Mouse (Mus musculus): ENCODE measurements around the gene Cuedc1.

Cuedc1 gene

DNA sequence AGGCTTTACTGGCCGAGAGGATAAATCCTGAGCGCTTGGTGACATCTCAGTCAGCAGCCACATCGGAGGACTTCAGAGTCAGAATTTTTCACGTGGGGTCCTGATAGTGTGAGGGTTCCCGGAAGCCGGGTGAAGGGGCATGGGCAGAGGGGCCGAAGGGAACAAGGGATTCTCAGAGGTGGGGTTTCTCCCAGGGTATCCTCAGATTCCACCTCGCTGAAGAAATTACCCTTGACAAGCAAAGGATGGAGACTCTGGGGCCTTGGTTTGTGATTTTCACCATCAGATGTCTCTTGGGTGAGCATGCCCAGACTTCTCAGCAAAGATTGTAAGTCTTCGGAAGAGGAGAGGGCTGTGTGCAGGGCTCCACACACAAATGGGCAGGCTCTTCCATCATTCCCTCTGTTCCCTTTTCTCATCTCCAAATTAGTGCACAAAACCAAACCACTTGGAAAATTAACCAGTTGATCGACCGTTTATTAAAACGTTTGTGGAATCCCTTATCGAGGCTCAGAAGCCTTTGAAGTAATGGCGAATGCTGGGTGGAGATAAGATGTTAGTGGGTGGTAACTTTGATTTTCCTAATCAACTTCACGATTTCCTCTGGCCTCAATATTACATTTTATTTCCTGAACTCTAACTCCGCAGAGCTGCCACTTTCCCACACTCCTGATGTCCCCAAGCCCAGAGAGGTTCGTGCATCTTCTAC is at the start of gene Cuedc1:
Gene Cuedc1, plus strand, starts transcription at position 38 of the 709 bp plus-strand sequence.
- DNase-seq (ENCODE audit: low read depth, low spot score): no peak

DNA sequence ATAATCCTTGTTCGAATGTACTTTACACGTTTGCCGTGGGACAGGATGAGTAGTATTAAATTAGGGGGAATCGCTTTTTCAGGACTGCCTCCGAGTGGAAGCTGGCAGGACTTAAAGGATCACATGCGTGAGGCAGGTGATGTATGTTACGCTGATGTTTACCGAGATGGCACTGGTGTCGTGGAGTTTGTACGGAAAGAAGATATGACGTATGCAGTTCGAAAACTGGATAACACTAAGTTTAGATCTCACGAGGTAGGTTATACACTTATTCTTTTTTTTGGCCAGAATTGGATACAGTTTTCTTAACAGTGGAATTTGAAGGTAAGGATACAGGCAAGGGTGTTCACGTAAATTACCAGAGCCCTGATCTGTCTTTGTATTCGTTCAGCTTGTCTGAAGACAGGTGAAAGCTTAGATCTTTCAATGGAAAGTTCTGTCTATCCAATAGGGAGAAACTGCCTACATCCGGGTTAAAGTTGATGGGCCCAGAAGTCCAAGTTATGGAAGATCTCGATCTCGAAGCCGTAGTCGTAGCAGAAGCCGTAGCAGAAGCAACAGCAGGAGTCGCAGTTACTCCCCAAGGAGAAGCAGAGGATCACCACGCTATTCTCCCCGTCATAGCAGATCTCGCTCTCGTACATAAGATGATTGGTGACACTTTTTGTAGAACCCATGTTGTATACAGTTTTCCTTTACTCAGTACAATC is 48.7 kb upstream of the Cuedc1 start:
- peak; percentile 73 for DNase-seq (ENCODE audit: low read depth, low spot score)

DNA sequence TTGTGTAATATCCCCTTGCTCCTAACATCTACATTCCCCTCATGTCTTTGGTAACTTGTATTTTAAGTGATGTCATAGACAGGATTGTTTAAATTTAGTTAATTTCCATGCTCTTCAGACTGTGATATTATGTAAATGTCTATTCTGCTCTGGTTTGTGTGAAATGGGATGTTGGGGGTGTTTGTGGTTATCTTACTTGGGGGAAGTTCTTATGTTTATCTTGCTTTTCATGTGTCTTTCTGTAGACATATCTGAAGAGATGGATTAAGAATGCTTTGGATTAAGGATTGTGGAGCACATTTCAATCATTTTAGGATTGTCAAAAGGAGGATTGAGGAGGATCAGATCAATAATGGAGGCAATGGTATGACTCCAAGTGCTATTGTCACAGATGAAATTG is 48.1 kb upstream of the Cuedc1 start:
- no peak for DNase-seq (ENCODE audit: low read depth, low spot score)

DNA sequence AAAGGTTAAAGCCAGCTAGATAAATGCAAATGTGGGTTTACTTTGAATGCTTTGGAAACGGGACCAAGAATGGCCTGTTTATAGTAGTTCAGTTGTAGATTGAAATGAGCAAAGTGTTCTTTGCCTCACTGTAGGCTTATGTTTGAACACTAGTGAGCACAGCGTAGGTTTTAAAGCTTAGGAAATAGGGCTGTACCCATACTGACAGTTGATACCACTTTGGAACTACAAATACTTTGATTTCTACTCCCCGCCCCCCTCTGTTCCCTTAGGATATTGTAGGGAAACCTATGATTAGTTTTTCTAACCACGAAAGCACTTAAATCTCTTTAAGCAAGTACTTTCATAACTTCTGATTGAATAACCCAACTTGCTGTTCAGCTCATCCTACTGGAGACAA is 45.2 kb upstream of the Cuedc1 start:
- no peak for DNase-seq (ENCODE audit: low read depth, low spot score)

DNA sequence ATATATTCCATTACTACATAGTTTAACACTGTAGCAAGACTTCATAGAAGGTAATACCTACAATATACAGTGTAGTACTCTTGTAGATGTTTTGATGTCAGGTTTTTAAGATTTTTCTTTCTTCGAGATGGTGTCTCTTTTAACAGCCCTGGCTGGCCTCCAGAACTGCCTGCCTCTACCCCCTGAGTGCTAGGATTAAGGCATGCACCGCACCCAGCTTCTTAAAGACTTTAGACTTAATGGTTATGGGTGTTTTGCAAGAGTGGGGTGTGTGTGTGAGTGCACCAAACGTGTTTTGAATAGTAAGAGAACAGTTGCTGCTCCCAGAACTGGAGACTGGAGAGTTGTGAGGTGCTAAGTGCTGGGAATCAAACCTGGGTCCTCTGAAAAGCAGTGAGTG is 44.0 kb upstream of the Cuedc1 start:
- DNase-seq (ENCODE audit: low read depth, low spot score): no peak

DNA sequence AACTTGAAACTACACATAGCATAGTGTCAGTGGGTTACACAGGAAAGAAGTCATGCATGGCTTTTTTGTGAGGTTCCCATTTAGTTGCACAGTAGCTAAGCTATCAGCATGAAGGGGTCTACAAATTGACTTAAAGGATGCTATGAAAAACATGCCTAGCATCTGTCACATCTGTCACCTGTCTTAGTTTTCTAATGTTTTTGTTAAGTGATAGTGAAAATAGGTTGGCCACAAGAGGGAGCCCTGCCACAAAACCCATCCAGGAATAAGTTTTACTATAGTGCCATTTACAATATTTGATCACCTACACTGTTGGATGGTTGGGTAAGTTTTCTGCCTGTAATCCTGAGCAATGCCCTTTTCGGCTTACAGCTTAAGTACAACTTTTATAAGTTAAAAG is 43.3 kb upstream of the Cuedc1 start:
- peak; percentile 83 for DNase-seq (ENCODE audit: low read depth, low spot score)

DNA sequence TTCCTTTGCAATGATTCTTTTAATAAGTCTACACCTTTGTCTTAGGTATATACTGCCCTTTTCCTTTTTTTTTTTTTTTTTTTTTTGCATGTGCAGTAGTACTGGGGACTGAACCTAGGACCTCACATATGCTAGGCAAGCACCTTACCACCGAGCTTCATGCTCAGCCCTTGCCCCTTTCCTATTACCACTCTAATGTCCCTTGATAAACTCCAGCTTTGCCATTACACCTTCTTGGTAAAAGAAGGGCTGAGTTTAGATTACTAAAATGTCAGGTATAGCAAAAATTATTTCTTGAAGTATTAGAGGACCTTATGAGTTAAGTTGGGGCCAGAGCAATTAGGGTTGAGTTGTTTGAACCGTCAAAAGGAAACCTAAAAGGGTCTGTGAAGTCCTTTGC is 42.1 kb upstream of the Cuedc1 start:
- no peak for DNase-seq (ENCODE audit: low read depth, low spot score)

DNA sequence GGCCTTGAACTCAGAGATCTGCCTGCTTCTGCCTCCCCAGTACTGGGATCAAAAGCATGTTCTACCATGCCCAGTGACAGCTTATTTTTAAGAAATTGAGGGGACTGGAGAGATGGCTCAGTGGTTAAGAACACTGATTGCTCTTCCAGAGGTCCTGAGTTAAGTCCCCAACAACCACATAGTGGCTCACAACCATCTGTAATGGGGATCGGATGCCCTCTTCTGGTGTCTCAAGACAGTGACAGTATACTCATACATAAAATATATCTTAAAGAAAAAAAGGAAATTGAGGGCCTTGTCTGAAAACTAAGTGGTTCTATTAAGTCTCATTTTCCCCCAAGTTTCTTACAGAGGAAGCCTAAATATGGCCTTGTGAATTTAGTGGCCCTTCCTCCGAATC is 40.1 kb upstream of the Cuedc1 start:
- peak; percentile 26 for DNase-seq (ENCODE audit: low read depth, low spot score)

DNA sequence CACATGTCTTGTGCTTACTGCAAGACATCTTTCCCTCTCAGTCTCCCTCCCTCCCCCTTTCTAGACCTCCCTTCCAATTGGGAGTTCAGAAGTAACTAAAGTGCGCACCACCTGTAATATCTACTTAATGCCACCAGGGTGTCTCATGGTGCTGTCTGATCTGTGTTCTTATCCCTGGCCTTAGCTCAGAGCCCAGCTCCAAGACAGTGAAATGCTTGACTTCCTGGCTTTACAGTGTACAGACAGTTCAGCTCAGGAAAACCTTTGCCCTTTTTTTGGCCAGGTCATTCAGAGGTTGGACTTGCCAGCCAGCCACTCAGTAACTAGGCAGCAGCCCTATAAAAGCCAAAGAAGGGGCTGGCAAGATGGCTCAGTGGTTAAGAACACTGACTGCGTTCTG is 38.7 kb upstream of the Cuedc1 start:
- peak; percentile 82 for DNase-seq (ENCODE audit: low read depth, low spot score)

DNA sequence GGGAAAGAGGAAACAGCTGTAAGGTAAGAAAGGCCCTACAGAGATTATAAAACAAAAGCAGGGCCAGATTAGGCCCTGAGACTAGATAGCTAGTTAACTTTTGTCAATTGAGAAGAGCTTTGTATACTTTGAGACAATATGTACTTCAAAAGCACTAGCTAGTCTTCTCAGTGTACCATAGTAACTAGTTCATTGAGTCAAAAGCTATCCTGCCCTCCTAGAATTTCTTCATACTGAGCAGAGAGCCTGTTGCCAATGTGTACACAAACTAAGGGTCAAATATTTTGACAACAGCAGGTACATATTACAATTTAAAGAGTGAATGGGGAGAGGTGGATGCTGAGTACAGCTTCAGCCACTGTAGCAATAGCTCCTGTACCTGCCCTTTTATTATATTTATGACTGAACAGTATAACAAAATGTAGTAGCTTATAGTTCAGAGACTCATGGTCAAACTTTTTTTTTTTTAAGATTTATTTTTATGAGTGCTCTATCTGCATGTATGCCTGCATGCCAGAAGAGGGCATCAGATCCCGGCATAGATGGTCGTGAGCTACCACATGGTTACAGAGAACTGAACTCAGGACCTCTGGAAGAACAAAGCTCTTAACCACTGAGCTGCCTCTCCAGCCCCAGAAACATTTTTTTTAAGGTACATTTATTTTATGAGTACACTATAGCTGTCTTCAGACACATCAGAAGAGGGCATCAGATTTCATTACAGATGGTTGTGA is 35.8 kb upstream of the Cuedc1 start:
- DNase-seq (ENCODE audit: low read depth, low spot score): peak; percentile 68

DNA sequence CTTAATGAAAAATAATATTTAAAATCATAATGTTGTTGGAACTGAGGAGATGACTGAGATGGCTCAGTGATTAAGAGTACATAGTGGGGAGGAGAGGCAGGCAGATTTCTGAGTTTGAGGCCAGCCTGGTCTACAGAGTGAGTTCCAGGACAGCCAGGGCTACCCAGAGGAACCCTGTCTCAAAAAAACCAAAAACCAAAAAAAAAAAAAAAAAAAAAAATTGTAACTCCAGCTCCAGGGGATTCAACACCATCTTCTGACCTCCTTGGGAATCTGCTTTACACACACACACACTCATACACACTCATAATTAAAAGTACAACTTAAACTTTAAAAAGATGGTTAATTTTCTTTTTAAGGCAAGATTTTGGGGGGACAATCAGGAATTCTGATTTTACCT is 32.1 kb upstream of the Cuedc1 start:
- DNase-seq (ENCODE audit: low read depth, low spot score): no peak

DNA sequence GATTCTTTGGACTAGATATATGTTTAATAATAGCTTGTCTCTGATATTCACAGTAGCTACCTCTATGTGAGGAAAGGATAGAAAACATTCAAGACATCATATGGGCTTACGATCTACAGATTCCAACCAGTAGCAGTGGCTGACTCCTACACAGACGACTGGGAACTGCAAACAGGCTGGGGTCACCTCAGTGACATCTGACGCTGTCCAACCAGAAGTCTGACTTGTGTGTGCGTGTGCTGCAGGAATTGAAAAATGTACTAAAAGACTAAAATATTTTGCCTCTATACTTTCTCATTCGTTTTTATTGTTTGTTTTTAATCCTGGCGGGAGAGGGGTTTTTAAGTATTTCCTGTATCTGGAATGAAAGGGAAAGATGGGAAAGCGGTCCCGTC is 30.7 kb upstream of the Cuedc1 start:
- peak; percentile 49 for DNase-seq (ENCODE audit: low read depth, low spot score)

DNA sequence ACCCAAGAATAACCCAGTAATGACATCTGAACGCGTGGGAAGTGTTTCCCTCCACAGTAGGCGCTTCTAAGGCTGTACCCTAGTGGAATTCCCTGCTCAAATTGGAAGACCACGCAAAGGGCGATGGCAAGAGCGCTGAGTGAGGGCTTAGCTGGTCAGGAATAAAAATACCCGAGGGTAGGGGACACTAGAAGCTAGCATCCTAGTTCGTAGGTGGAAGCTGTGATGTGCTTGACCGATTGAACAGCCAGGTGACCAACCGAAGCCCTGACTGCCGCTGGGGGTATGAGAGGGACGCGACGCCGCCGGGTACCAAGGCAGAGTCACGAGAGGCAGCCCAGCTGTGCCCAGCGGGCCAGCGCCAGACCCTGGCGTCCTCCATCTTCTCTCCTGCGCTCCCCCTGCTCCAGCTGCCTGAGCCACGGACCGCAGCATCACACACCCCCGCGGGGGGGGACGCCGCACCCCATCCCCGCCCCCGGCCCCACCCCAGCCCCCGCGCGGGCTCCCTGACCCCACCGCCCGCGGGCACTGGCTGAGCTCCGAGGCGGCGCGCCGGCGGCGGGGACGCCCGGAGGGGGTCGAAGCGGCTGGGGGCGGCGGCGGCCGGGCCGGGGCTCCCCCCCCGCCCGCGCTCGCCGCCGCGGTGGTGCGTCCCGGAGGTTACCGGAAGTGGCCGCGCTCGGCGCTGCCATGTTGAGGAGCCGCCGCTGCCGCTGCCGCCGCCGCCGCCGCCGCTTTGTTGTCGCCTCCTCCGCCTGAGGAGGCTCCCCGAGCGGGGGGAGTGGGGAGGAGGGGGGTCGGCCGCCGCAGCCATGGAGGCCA is 30.1 kb upstream of the Cuedc1 start, which contains the start of gene Vezf1:
Gene Vezf1, plus strand, starts transcription at position 694 of the 825 bp plus-strand sequence.
- DNase-seq (ENCODE audit: low read depth, low spot score): peak; percentile 89

DNA sequence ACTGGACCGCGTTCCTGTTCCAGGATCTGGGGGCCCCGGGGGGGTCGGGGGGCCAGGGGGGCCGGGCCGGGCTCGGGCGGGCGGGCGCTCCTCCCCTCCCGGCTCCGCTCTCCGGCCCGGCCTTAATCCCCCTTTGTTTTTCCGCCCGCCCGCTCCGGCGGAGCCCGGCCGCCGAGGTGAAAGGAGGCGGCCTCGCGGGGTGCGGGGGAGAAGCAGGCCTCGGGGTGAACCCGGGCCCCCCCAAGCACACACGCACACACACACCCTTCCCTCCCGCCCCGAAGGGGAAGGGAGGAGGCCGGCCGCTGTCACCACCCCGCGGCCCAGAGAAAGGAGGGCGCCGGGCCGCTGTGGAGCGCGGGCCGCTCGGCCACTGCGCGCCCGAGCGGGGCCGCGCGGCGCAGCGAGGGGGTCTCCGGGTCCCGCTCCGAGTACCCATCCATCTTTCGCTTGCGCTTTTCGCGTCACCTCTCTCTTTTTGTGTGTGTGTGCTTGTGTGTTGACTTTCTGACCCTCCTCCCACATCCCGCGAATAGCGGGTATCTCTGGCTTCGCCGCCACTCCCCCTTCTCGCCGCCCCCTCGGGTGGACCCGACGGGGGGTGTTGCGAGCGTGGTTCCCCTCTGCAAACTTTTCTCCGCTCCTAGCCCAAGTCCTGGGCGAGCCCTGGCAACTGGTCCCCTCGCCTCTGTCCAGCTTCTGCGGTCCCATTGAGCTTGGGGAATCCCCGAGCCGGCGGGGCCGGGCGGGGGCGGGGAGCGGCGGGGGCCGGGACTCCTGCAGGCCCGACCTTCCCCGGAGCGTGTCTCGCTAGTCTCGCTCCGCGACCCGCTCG is 29.2 kb upstream of the Cuedc1 start:
- peak; percentile 64 for DNase-seq (ENCODE audit: low read depth, low spot score)

DNA sequence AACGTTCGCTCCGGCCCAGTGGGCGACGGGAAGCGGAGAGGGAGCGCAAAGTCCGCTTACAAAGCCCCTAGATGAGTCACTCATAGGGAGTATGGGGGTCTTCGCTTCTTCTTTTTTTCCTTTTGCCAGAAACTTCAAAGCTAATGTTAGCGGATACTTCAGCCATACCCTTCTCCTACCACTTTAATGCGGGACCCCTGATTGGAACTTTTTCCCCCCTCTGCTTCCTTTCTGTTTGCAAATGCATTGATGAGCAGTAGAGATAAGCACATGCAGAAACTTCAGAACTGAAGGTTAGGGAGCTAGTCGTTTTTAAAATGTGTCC is 28.6 kb upstream of the Cuedc1 start:
- DNase-seq (ENCODE audit: low read depth, low spot score): no peak

DNA sequence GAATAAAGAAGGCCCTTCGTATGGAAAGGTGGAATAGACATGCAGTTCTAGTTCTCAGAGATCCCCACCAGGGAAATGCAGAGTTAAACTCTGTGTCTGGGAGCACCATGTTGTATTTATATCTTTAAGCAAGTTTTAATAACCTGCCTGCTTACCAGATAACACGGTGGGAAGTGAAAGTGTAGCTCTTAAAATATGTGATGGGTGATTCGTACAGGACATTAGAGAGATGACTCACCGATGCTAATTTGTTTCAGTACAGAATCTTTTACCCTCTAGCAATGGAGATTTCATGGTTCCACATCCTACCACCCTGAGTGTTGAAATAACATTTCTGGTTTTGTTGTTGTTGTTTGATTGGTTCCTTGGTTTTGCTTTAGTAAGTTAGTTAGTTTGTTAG is 27.5 kb upstream of the Cuedc1 start:
- DNase-seq (ENCODE audit: low read depth, low spot score): no peak

DNA sequence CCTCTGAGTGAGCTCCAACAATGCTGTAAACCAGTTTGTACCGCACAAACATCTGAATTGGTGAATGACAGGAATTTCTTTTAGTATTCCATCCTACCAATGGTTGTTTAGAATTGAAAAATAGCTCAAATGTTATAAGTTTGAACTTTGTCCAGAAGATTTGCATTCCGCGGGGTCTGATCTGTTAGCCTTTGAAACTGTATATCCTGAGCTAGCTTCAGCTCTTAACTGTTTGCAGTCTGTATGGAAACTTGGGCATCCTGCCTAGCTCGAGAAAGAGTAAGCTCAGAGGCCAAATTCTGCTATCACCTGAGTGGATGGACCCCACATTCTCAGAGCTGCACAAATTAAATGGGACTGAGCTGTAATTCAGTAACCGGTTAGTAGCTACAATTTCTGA is 26.7 kb upstream of the Cuedc1 start:
- no peak for DNase-seq (ENCODE audit: low read depth, low spot score)

DNA sequence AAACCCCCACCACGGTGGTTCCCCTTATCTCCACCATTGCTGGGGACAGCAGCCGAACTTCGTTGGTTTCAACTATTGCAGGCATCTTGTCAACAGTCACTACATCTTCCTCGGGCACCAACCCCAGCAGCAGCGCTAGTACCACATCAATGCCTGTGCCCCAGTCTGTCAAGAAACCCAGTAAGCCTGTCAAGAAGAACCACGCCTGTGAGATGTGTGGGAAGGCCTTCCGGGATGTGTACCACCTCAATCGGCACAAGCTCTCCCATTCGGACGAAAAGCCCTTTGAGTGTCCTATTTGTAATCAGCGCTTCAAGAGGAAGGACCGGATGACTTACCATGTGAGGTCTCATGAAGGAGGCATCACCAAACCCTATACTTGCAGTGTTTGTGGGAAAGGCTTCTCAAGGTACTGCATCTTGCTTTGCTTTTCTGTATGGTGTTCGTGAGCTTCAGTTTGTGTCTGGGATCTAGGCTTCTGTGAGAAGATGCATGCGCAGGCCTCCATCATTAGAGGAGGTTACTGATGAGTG is 24.4 kb upstream of the Cuedc1 start:
- DNase-seq (ENCODE audit: low read depth, low spot score): peak; percentile 43

DNA sequence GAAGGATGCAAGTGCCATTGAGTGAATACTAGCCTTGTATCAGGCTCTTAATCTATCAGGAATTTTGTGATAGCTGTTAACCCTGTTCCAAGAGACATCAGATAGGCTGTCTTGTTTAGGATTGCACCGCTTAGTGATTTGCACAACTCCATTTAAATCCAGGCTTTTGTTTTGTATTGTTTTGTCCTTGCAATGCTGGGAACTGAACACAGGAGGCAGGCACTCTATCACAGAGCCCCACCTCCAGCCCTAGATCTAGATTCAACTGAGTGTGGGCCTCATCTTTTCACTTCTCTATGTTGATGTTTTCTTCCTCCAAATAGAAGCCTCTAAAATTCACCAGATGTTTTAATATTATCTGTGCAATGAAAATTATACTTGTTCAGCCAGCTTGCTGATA is 22.2 kb upstream of the Cuedc1 start:
- DNase-seq (ENCODE audit: low read depth, low spot score): no peak

DNA sequence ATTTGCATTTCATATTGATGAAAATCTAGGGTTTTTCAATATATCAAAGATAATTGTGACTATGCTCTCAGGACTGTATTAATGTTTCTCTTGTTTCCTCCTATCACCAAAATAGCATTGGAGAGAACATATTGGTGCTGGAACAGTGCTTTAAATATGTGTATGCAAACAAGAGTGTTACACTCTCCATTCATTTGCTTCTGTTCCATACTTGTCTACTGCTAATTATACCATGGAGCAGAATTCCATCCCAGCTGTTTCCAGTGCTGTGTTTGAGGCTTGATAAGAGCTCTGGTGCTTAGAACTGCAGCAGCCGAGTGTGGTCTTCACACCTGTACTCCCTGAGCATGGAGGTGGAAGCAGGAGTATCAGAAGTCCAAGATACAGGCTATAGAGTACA is 21.5 kb upstream of the Cuedc1 start:
- no peak for DNase-seq (ENCODE audit: low read depth, low spot score)

DNA sequence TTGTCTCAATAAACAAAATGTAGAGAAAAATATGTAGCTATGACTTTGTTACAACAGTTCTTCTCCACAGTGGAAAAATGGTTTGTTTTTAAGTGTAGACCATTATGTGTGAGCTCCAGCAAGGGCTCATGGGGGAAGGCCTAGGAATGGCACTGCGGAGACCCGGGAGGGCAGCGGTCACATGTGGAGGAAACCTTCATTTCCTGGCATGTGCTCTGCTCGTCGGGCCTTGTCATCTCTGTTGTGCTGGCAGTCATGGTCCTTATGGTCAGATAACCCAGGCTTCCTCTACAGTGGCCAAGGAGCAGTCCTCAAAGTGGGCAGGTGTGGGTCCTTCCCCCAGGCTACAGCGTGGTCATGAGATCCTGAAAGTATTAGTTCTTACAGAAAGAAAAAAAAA is 14.2 kb upstream of the Cuedc1 start:
- no peak for DNase-seq (ENCODE audit: low read depth, low spot score)
